Mouse (Mus musculus) yolk sac, embryonic 10.5 days (tissue): ENCODE measurements at regions not wholly inside any gene's neighbourhood (a gene's known extent, or its start where the extent isn't known, plus 50 kb on each side); places are given as distances from the start of the nearest gene placed in this dataset.
A peak's percentile ranks its signal among the peaks of the same experiment; 100 is the strongest.
"Not testable (repeated sequence)": the region's sequence is repeated elsewhere in the genome, so short reads cannot be mapped to it uniquely, and the experiment has no call there.

ENCODE experiments used
- DNase-seq: peaks from one replicate; pipeline ENCODE4 v3.0.0-alpha.2; 2017; ENCODE audit warnings: low spot score

DNA sequence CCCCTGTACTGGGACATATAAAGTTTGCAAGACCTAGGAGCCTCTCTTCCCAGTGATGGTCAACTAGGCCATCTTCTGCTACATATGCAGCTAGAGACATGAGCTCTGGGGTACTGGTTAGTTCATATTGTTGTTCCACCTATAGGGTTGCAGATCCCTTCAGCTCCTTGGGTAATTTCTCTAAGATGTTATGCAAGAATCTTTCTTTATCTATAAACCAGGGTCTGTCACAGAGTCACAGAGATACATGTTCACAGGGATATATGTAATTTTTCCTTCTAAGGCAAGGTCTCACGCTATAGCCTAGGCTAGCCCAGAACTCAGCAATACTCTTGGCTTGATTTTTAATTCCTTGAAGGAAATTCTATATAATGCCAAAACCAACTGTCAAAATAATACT lies 56.9 kb downstream of the Zfp36l1 start:
- DNase-seq = not testable (repeated sequence)

DNA sequence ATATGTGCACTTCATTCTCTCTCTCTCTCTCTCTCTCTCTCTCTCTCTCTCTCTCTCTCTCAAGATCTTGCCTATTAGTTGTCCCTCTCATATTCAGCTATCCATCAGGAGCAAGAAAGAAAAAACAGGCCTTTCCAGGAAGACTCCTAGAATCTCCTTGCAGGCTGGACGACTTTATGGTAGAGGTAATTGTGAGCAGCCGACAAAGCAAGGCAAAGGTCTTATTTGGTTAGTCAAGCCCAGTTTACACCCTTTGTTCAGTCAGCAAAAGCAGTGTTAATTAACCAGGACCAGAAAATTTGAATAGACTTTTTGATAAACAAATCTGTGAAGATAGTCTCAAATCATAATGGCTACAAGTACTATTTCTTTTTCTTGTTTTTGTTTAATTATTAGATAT lies 57.4 kb downstream of the Zfp36l1 start:
- DNase-seq = no peak

DNA sequence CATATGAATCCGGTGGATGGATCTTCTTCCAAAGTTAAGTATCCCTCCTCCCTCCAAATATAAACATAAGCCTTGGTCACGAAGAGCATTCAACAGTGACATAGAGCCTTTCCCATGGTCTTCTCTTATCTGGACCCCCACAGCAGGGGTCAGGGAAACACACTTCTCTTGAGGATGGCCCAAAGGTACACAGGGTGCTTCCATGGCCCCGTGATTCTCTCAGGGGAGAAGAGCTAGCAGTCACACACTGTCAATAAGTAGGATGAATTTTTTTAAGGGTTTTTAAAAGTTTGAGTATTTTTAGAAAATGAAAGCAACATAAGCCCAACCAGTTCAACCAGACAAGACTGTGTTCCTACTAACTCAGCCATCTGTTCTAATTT lies 58.2 kb downstream of the Zfp36l1 start:
- no peak for DNase-seq

DNA sequence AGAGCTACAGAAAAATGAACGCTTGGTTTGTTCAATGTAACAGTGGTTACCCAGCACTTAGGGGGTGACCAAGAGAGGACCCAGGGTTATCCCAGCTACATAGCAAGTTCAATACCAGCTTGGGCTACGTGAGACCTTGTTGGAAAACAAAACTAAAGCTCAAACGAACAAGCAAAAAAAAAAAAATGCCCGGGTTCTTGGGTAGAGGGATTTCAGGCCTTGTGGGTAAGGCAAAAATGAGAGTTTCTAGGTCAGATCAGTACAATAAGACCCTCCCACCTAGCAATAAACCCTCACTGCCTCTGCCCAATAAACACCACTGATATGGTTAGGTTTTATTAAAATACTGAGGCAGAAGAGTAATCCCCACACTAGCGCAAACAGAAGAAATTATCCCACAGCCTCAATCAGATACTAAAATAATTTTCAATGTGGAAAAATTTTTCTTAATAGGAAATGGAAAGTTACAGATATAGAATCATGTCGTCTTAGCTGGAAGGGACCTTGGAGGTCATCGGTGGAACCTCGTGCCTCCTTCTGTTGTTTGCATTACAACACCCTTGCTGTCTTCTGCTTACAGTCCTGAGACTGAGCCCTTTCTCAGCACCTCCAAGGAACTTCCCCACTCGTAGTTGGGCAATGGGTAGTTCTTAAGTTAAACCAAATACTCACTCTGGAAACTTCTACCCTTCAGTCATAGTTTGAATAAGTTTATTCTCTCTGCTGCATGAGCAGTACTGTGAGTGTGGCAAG lies 58.7 kb downstream of the Zfp36l1 start:
- DNase-seq = no peak

DNA sequence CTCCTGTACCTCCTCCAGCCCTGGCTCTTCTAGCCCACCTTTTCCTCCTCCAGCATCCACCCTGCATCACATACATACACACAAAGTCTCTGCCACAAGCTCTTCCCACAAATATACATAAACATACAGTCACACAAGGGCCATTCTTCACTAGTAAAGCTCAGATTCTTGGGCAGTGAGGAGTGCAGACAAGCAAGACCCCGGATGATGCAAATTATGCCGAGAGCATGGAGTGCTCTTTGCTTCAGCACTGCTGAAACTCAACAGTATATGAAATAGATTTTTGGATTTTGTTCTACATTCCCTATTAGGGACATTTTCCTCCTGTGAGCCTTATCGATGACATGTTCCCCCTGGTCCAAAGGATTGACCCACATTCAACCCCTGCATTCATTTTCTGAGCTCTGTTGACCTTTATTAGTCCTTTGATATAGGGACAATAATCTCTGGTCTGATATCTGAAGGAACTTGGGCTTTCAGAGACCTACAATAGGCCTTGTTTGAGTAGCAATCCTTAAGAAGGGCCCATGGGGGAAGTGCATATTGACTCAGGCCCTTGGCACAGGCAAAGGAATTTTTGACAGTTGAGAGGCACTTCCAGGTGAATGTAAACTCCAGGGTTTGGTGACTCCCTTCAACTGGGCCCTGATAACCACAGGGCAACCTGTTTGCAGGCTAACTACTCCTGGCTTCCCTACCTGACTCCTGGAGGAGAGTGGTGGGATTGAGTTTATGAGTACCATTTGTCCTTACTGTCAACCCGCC lies 64.4 kb downstream of the Zfp36l1 start:
- no peak for DNase-seq

DNA sequence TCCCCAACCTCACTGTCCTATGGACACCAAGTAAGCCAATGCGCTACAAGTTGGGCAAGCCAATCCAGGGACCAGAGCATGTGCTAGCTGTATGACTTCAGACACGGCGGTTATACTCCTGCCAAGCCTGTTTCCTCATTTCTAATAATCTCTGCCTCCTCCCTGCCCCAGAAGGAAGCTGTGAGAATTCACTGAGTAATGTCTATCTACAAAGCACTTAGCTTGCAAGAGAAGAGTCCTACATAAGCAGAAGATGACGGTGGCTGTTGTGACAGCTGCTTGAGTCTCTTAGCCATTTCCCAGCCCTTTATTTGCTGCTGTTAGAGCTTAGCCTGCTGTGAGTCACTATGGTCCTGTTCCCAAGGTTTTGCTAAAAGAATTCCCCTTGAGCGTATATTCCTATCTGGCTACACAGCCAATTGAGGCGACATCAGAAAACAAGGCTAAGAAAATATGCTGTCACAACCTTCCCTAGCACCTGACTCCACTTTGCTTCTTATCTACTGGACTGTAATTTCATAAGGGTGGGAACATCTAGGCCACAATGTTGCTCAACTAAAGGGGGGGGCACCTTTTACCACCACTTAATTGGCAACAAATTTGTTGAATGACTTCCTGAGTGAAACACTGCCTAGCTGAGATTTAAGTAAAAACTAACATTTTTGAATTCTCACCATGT lies 66.0 kb downstream of the Zfp36l1 start:
- DNase-seq = no peak

DNA sequence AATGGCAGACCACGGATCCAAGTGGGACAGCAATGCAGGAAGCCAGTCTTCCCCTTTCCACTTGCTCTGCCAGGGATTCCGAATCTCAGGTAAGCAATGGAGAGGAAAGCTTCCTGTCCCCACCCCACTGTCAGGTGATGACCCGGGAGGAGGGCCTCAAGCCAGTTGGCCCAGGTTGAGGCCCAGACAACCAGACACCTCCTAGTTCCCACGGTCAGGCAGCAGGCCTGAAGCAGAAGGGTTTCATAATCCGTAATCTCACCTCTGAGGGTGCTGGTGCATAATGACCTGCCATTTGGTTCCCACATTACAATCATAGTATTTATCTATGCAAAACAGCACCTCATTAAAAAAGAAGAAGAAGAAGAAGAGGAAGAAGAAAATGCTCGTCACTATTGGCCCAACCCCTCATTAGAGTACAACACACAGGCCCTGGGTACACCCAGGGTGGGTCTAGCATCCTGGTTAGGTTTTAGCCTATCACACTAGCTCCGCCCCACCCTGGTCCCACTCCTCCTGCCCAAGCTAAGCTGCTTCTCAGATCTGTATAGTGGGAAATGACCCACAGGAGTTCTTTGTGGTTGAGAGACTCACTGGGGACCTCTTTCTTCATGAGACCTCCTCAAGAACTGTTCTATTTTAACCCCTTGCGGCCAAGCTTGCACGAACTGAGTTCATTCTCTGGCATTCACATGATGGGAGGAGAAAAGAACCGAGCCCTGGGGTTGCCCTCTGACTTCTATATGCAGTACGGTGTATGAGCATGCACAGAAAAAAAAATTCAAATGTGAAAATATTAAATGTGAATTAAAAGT lies 71.1 kb downstream of the Zfp36l1 start:
- no peak for DNase-seq

DNA sequence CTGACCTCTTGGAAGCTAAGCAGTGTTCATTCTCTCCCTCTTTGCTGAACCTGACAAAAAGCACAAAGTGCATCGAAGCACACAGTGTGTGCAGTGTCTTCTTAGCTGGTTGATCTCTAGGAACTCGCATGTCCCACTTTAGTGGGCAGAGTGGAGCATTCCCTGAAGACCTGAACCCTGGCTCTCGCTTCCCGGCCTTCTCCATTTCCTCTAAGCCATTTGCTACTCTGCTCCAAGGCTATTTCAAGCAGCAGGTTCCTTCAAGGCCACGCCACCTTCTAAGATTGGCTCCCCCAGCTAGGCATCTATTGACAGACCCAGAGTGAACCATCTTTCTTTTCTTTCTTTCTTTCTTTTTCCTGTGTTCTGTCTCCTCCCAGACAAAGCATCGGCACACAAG lies 71.8 kb downstream of the Zfp36l1 start:
- no peak for DNase-seq

DNA sequence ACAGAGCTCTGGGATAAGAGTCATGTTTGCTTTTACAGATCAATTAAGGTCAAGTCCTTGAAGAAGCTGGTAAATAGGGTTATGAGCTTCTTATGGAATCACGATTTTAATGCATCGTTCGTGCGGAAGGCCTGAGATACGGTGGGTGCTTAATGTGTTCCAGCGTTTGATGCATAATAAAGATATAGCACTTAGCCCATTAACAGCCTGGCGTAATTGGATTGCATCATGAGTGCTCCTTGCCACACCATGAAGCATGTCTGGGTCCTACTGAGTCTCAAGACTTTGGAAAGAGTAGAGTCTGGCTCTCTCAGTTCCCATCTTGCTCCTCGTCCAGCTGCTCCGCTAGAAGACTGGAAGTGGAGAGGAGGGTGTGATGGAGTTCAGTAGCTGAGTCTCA lies 72.6 kb downstream of the Zfp36l1 start:
- no peak for DNase-seq

DNA sequence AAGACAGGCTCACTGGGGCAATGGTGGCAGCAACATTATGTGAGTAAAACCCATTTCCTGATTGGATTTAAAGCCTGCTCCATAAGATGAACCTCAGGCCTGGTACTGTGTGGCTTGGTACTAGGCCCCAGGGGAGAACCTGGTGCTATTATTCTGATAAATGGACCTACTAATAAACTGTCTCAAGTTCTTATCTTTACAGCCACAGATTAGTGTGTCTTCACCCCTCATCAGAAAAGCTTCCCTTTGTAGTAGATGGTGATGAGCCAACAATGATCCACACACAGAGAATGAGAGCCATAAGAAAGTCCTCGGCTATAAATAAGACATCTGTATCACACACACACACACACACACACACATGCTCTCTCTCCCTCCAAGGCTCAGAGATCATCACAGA lies 73.7 kb downstream of the Zfp36l1 start:
- no peak for DNase-seq

DNA sequence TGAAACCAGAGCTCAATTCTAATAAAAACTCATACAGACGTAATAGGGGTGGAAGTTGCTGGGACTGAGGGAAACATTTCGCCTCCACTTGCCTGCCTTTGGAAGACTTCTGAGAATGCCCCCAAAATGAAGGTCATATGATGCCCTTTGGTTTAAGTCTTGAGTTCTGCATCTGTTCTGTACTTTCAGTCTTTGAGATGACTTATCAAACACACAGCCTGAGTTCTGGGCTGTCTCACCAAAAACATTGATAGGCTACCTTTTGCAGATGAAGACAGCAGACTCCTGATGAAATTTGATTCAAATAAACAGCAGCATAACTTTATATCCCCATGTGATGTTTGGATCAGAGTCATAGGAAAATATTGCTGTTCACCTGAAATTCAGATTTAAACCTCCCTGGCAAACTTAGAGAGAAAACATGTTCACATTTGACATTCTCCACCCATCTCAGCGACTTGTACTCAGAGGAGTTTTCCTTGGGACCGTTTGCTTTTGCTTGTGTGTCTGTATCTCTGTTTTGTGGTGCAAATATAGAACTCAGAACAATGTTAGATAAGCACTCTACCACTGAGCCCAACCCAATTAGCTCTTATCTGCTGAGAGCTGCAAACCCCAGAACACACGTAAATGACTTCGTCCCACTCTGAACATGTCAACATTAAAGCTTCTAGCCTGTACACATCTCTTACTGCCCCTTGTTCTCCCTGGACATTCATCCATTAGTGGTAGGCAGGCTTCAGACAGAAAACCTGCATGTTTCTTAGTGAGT lies 77.1 kb downstream of the Zfp36l1 start:
- DNase-seq = no peak

DNA sequence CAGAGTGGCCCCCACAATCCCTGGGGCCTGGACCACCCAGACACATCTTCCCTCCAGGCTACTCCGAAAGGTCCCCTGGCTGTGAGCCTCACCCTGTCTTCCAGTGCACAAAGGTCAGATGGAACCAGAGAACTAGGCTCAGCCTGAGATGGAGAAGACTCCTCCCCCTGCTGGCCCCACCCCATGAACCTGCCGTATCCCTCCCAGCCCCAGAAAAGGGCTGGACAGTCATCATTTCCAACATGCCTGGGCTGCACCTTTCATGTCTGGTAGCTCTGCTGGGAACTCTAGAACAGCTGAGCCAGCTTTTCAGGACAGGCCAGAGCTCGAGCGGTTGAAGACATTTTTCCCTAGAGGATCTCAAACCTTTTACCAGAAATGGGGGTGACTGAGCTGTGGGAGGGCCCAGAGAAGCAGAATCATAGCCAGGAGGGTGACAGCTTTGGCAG lies 77.8 kb downstream of the Zfp36l1 start:
- no peak for DNase-seq

DNA sequence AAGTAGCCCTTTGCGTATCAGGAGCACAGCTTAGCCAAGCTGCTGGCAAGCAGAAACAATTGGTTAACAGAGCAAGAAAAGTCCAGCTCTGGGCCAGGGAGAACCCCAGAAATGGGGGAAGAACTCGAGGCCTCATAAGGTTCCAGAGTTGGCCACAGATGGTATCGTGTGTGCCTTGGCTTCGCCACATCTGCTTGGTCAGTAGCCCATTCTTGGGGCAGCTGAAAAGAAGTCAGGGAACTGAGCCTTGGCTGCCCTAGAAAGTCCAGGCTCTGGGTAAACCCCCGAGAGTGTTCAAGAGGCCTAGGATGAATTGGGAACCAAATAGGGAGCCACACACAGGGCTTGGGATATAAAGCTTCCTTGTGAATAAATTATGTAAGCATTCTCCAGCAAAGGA lies 78.7 kb downstream of the Zfp36l1 start:
- no peak for DNase-seq

DNA sequence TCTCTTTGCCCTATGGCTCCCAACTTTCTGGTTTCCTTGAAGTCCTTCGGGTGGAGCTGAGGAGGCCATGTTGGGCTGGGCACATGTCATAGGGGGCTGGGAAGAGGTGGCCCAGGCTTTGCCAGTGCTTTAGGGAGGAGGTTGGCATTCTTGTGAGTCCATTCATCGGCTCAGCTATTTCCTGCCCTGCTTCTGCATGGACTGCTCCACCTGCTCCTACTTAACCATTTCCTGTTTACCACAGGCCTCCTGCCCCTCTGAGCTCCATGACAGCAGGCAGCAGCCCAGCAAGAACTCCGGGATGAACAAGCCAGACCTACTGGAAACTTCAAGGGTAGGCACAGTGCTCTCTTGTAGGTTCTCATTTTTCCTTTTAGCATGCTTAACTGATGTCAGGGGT lies 80.3 kb downstream of the Zfp36l1 start:
- no peak for DNase-seq

DNA sequence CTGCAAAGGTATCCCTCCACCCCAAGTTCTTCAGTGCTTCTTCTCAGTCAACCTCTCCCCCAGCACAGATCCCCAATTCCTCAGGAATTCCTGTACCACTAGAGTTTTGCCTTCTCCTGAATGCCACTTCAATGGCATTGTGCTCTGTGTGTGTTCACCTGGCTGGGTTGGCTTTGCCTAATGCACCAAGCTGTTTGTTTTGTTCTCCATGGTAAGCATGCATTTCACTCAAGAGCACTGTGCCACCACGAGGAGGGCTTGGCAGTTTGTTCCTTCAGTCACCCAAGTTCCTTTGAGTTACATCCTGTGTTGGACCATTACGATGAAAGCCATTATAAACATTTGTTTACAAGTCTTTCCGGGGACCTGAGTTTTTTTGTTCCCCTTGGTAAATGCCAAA lies 84.5 kb downstream of the Zfp36l1 start:
- no peak for DNase-seq

DNA sequence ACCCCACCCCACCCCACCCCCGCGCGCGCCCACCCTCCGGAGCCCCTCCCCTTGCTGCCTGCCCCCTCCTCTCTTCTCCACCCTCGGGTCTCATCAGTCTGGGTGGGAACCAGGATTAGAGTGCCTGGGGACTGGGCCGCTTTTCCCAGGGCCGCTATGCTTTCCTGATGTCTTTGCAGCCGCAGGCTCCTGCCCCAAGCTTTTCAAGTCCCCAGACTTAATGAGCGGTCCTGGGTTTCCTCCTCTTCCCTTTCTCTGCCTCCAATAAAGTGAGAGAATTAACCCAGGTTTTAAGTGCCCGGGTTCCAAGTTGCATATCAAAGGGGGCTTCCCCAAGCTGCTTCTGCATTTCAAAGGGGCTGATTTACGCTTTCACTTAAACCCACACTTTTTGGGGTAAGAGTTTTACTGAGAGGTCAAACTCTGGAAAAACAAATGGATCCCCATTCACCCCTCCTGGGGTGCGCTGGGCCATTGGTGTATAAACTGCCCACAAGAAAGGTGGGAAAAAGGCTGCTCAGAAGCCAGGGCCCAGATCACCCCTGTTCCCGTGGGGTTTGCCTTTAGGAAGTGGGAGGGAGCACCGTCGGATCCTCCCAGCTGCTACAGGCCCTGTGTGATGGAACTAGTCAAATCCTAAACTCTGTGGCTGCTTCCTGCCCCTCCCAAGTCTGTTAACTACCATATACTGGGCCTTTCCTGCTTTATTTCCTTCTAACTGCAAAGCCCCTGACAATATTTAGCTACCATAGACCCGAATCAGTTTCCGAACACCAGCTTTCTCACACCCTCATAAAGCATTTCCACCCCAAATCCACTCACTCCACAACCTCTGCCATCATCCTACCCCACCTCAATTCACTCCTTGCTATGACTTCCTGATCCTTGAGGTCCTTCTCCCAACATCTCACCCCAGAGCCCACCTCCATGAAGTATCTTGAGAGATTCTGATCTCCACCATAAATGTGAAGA lies 89.4 kb downstream of the Zfp36l1 start:
- DNase-seq = no peak

DNA sequence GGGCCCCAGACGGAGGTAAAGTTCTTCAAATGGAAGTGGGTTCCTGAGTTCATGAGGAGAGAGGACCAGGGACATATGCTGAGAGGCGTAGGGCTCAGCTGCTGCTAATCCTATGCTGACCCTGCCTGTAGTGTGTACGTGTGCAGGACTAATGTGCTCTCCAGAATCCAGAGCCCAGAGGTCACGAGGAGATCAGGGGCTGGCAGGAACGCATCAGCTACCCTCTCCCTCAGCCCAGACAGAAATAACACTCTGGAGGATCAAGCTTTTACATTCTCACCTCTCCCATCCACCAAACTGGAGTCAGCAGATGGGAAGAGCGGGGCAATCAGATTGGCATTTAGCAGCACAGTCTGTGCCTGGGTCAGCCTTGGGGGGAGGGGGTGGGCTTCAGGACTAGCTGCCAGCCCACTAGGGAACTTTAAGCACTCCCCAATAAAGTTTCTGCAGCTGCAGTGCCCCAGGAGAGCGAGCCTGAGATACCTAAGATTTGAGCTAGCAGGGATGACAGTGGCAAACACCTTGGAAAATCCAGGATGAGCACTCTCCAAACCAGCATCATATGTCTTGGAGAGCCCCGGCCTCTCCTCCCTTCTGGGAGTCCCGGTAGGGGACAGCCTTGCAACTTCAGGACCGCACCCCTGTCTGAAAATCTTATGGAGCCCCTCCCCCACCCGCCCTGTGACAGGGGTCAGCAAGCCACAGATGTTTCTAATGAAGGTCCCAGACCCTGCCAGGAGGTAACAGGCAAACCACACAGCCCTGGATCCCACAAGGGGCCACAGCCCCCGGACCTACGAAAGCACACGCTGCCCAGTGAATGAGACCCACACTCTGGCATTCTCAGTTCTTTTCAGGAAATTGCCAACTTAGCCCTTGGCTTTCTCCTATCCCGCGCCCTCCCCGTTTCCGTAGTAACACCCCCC lies 90.4 kb downstream of the Zfp36l1 start:
- peak; percentile 66 for DNase-seq

DNA sequence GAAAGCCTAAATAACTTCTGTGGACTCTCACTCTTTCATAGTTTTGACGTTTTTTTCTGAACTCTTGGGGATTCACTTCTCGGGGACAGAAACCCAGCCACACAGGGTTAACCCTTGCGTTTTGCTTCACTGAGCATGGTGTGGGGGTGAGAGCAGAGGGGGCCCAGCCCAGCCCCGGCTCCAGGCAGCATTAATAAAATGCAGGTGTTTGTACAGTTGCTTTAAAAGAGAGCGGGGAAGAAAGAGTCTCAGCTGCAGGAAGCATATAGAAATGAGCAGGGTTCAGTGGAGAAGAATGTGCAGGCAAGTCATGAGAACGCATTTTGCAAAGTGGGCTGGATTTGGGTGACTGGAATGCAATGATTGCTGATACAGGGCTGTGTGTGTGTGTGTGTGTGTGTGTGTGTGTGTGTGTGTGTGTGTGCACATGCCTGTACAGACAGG lies 91.8 kb downstream of the Zfp36l1 start:
- no peak for DNase-seq

DNA sequence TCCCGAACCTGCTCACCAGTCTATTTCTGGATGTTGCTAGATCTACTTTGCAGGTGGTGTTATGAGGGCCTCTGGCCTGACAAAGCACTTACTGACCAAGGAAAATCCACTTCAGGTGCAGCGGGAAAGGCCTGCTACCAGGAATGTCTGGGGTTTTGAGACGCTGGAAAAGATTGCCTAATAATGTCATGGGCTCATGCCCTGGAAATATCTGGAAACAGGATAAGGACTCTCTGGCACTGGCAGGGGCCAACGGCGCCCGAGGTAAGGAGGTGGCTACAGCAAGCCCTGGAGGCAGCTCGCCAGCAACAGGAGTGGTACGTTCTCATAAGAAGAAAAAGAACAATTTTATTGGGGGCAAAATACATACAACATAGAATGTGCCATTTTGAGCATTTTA lies 94.7 kb downstream of the Zfp36l1 start:
- no peak for DNase-seq
